Mouse (Mus musculus): ENCODE measurements around the gene Rufy4. TPM values are rescaled to one million over a fixed set of nuclear protein-coding genes. Genes with fewer than 3 reads are reported as not detected.

Gene Rufy4
- polyA plus RNA-seq, 1 experiment from 2014 or later: 0.42 TPM

DNA sequence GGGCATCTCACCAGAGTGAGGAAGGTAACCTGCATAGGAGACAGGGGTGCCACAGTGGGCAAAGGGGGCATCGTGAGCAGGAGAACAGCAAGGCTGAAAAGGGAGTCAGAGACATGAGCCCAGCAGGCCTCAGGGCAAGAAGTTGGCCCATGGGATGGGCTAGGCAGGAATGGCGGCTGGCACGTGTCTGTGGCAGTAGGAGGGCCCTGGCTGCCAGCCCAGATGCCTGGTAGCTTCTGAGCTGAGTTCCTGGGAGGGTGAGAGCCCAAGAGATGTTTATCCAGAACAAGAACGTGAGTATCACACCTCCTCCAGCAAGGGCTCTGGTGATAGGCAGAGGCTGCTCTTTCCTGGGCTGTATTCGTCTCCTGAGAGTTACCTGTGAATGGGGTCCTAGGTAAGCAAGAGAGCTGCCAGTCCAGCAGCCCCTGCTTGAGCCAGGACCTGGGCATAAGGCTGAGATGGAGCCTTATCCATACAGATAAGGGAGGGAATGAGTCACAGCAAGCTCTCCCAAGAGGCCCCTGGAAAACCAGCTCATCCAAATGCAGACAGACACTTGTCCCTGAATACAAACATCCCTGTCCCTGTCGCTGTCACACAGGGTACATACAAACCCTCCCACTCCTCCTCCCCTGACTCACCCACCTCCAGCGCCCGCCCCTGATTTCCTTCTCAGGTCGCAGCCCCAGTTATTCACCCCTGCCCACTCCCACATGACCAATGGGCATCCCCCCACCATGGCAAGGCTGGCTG is 3.3 kb upstream of the Rufy4 start:
- H3K27ac ChIP-seq (ENCODE audit: low read length): no peak overlapping the region
- 29% methylated on average over 9 of the region's 9 CpGs for WGBS
- peak; percentile 88 for DNase-seq (ENCODE audit: low spot score)
- no peak overlapping the region for H3K4me2 ChIP-seq (replicated peaks; ENCODE audit: low read depth, low read length)
- peak; percentile 64 for ATAC-seq
- no peaks in the 10 kb centered on the region for H3K9me3 ChIP-seq (ENCODE audit: low read length)
- no peak overlapping the region for H3K9ac ChIP-seq (replicated peaks; ENCODE audit: low read depth)
- no peaks in the 10 kb centered on the region for H3K36me3 ChIP-seq (ENCODE audit: insufficient read depth, low read length)
- no peaks in the 10 kb centered on the region for H3K27me3 ChIP-seq (replicated peaks; ENCODE audit: insufficient read depth, low read length)
- no peak for TF ChIP-seq CTCF (IDR thresholded peaks at IDR 0.05)
- no peak for TF ChIP-seq EP300 (IDR thresholded peaks at IDR 0.05)
- no peak overlapping the region for H3K4me3 ChIP-seq (ENCODE audit: low read depth, low read length)
- H3K4me1 ChIP-seq (ENCODE audit: insufficient read depth, low read depth, low read length): peaks cover 7% of the 10 kb centered on the region; the same call in 1 of the 2 replicates

GRCm38 (mm10) chr1:74123215-74123614 is 2.1 kb upstream of the Rufy4 start:
- ATAC-seq (no peak), DNase-seq (ENCODE audit: low spot score) (peak; percentile 47)
- Histone ChIP-seq H3K4me3 (ENCODE audit: low read depth, low read length) (no peak overlapping the region), H3K27me3 (replicated peaks; ENCODE audit: insufficient read depth, low read length) (no peaks in the 10 kb centered on the region), H3K4me1 (ENCODE audit: insufficient read depth, low read depth, low read length) (peaks cover 7% of the 10 kb centered on the region; the same call in 1 of the 2 replicates), H3K27ac (ENCODE audit: low read length) (no peak overlapping the region), H3K4me2 (replicated peaks; ENCODE audit: low read depth, low read length) (no peak overlapping the region), H3K9ac (replicated peaks; ENCODE audit: low read depth) (no peak overlapping the region), H3K9me3 (ENCODE audit: low read length) (no peaks in the 10 kb centered on the region), H3K36me3 (ENCODE audit: insufficient read depth, low read length) (no peaks in the 10 kb centered on the region)
- WGBS: 50% methylated on average over 8 of the region's 8 CpGs
- no peak; the same call in 1 of the 2 replicates for TF ChIP-seq CTCF (IDR thresholded peaks at IDR 0.05)
- no peak for TF ChIP-seq EP300 (IDR thresholded peaks at IDR 0.05)

DNA sequence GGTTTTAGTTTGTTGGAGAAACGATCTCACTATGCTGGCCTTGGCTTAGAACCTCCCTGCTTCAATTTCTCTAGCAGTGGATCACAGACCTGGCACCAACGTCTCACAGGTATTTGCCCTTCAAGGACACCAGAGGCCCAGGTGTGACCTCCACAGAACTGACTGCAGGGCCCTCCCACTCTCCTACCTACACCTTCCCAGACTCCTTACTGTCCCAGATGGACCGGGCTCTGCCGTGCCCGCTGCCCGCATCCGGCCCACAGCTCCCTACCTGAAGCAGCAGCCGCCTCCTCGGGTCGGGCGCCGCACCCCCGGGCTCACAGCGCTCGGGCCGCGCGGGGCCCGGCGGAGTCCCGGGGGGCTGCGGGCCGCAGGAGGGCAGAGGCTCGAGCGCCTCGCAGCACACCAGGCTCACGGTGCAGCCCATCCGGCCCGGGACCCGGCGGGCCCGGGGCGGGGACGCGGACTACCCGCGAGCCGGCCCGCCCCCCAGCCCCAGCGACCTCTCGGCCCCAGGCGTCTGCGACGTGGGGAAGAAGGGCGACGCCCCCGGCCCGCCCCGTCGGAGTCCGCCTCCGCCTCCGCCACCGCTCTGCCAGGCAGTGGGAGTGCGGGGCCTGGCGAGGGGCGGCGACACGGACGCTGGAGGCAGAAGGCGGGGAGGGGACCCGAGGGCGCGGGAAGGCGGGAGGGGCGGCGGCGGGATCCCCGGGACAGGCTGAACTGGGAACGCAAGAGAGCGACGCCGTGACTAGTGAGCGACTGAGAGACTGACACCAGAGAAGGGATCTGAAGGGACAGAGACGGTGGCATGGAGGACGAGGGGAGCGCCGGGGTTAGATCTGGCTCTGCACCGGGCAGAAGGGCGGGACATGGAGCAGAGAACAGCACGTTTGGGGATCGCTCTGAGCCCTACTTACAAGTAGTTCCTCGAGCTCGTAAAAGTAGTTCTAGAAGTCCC is 1.0 kb upstream of the Rufy4 start, which contains the start of gene Tns1:
Tns1 (minus strand) TSS at position 429 of the 961 bp plus-strand sequence.
- peak within 1 kb of the TSS; percentile 14; the same call in 1 of the 2 replicates for H3K27ac ChIP-seq (ENCODE audit: low read length)
- H3K4me1 ChIP-seq (ENCODE audit: insufficient read depth, low read depth, low read length): peaks cover 7% of the 10 kb centered on the region; the same call in 1 of the 2 replicates
- peak; percentile 81 for ATAC-seq
- no peaks in the 10 kb centered on the region for H3K27me3 ChIP-seq (replicated peaks; ENCODE audit: insufficient read depth, low read length)
- H3K9me3 ChIP-seq (ENCODE audit: low read length): no peaks in the 10 kb centered on the region
- no peaks in the 10 kb centered on the region for H3K36me3 ChIP-seq (ENCODE audit: insufficient read depth, low read length)
- peak within 1 kb of the TSS; percentile 32 for H3K9ac ChIP-seq (replicated peaks; ENCODE audit: low read depth)
- DNase-seq (ENCODE audit: low spot score): peak; percentile 75
- peak within 1 kb of the TSS; percentile 85 for H3K4me2 ChIP-seq (replicated peaks; ENCODE audit: low read depth, low read length)
- TF ChIP-seq EP300 (IDR thresholded peaks at IDR 0.05) (no peak), CTCF (IDR thresholded peaks at IDR 0.05) (no peak)
- peak within 1 kb of the TSS; percentile 53 for H3K4me3 ChIP-seq (ENCODE audit: low read depth, low read length)
- WGBS: 3% methylated on average over 74 of the region's 84 CpGs

GRCm38 (mm10) chr1:74130883-74131659 is 5.7 kb downstream of the Rufy4 start:
- H3K9me3 ChIP-seq (ENCODE audit: low read length): no peaks in the 10 kb centered on the region
- H3K27me3 ChIP-seq (replicated peaks; ENCODE audit: insufficient read depth, low read length): no peaks in the 10 kb centered on the region
- no peak overlapping the region for H3K4me2 ChIP-seq (replicated peaks; ENCODE audit: low read depth, low read length)
- WGBS: 88% methylated on average over 8 of the region's 8 CpGs
- H3K27ac ChIP-seq (ENCODE audit: low read length): no peak overlapping the region
- H3K9ac ChIP-seq (replicated peaks; ENCODE audit: low read depth): no peak overlapping the region
- no peaks in the 10 kb centered on the region for H3K4me1 ChIP-seq (ENCODE audit: insufficient read depth, low read depth, low read length)
- ATAC-seq: no peak
- no peak overlapping the region for H3K4me3 ChIP-seq (ENCODE audit: low read depth, low read length)
- TF ChIP-seq EP300 (IDR thresholded peaks at IDR 0.05) (no peak), CTCF (IDR thresholded peaks at IDR 0.05) (no peak; the same call in 1 of the 2 replicates)
- no peaks in the 10 kb centered on the region for H3K36me3 ChIP-seq (ENCODE audit: insufficient read depth, low read length)
- DNase-seq (ENCODE audit: low spot score): no peak

- Histone ChIP-seq H3K4me1 (ENCODE audit: insufficient read depth, low read depth, low read length) (no peaks in the 10 kb centered on the region), H3K27ac (ENCODE audit: low read length) (no peak overlapping the region), H3K9ac (replicated peaks; ENCODE audit: low read depth) (no peak overlapping the region), H3K27me3 (replicated peaks; ENCODE audit: insufficient read depth, low read length) (no peaks in the 10 kb centered on the region), H3K4me2 (replicated peaks; ENCODE audit: low read depth, low read length) (no peak overlapping the region), H3K9me3 (ENCODE audit: low read length) (no peaks in the 10 kb centered on the region), H3K36me3 (ENCODE audit: insufficient read depth, low read length) (no peaks in the 10 kb centered on the region), H3K4me3 (ENCODE audit: low read depth, low read length) (no peak overlapping the region)
- ATAC-seq (no peak), DNase-seq (ENCODE audit: low spot score) (no peak)
- WGBS: 59% methylated on average over 3 of the region's 3 CpGs
- TF ChIP-seq EP300 (IDR thresholded peaks at IDR 0.05) (no peak), CTCF (IDR thresholded peaks at IDR 0.05) (peak; percentile 40)
Observed at GRCm38 (mm10) chr1:74132011-74132410, 6.7 kb downstream of the Rufy4 start.
